Mouse (Mus musculus): ENCODE measurements around the gene Ttc23l. TPM values are rescaled to one million over a fixed set of nuclear protein-coding genes. Genes with fewer than 3 reads are reported as not detected.
A peak's percentile ranks its signal among the peaks of the same experiment; 100 is the strongest.
"Not testable (repeated sequence)": the region's sequence is repeated elsewhere in the genome, so short reads cannot be mapped to it uniquely, and the experiment has no call there.

The Ttc23l gene
- polyA plus RNA-seq, 1 experiment from 2014 or later: not detected

DNA sequence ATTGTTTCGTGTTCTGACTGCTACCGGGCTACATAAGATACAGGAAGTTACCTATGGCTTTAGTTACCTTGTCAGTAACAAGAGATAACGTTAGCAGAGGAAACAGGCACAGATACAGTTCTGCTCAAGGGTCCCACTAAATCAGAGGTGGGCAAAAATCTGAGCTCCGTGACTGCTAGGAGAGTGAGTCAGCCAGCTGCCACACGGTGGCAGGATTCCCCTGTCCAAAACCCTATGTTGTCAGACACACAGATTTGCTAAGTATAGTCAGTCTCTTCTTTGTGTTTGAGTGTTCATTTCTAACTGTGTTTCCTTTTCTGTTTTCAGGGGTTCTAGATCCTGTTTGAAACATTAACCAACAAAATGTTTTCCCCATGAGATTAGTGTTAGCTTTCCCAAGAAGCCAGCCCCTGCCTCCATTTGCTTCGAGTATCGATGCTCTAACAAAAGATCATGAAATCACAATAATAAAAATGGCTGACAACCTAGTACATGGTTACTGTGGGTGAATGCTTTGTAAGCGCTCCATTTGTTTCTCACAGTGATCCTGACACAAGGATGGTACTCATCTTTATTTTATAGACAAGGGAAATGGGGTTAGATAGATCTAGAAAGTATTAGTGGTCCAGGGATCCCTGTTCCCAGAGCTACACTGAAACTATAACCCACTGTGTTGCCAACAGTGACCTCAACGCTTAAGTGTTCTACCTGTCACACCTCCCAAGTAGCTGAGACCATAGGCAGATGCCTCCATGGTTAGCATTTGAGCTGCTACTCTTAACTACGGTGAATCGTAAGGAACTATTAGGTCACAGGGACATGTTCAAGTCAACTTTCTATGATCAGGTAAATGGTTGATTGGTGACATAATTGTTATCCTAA is 57.4 kb downstream of the Ttc23l start:
- Histone ChIP-seq H3K9me3 (no peaks in the 10 kb centered on the region), H3K9ac (no peak overlapping the region), H3K4me2 (no peak overlapping the region), H3K4me1 (replicated peaks) (no peaks in the 10 kb centered on the region), H3K27me3 (no peaks in the 10 kb centered on the region), H3K36me3 (peaks cover 3% of the 10 kb centered on the region; the same call in 1 of the 2 replicates), H3K4me3 (no peak overlapping the region), H3K27ac (replicated peaks) (no peak overlapping the region)
- WGBS: 60% methylated on average over 11 of the region's 11 CpGs
- ATAC-seq (ENCODE audit: low FRiP score, low read depth): peak; percentile 90

DNA sequence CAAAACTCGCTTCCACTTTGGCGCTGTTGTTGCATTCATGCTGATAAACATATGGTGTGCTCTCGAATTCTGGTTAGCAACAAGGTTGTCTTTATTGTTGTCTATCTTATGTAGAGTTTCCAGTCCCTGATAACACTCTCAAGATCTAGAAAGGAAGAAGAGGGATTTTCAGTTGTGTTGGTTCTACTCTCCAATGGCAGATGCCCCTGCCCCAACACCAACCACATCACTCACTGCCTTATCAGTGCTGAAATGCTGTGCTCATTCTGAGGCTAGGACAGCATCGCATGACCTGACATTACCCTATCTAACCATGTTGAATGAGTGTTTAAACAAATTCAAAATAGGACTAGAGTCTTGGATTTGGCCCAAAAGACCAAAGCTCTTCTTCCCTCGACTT is 58.4 kb downstream of the Ttc23l start:
- no peak overlapping the region for H3K4me3 ChIP-seq
- H3K27me3 ChIP-seq: no peaks in the 10 kb centered on the region
- no peaks in the 10 kb centered on the region for H3K4me1 ChIP-seq (replicated peaks)
- H3K27ac ChIP-seq (replicated peaks): no peak overlapping the region
- no peaks in the 10 kb centered on the region for H3K9me3 ChIP-seq
- ATAC-seq (ENCODE audit: low FRiP score, low read depth): no peak
- peaks cover 6% of the 10 kb centered on the region; the same call in 1 of the 2 replicates for H3K36me3 ChIP-seq
- 81% methylated on average over 5 of the region's 5 CpGs for WGBS
- H3K9ac ChIP-seq: no peak overlapping the region
- H3K4me2 ChIP-seq: no peak overlapping the region

DNA sequence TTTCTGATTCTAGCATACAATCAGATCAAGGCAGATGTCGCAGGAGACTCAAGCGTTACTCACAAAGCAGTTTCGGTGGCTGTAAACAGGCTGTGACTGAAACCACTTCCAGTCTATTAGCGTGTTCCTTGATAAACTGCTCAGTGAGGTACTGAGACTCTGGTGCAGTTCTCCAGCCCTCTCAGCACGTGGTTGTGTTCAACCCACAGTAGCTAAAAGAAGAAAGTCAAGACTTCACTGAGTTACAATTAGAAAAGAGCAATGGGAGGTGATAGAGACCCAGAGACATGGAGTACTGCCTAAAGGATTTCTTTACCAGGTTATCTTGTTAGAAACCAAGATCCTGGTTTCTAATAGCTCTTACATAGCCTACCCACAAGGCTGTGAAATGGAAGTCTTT is 58.9 kb downstream of the Ttc23l start:
- no peak for ATAC-seq (ENCODE audit: low FRiP score, low read depth)
- Histone ChIP-seq H3K9ac (no peak overlapping the region), H3K36me3 (peaks cover 6% of the 10 kb centered on the region; the same call in 1 of the 2 replicates), H3K4me3 (no peak overlapping the region), H3K4me1 (replicated peaks) (no peaks in the 10 kb centered on the region), H3K27me3 (no peaks in the 10 kb centered on the region), H3K27ac (replicated peaks) (no peak overlapping the region), H3K9me3 (no peaks in the 10 kb centered on the region), H3K4me2 (no peak overlapping the region)
- 79% methylated on average over 5 of the region's 5 CpGs for WGBS

DNA sequence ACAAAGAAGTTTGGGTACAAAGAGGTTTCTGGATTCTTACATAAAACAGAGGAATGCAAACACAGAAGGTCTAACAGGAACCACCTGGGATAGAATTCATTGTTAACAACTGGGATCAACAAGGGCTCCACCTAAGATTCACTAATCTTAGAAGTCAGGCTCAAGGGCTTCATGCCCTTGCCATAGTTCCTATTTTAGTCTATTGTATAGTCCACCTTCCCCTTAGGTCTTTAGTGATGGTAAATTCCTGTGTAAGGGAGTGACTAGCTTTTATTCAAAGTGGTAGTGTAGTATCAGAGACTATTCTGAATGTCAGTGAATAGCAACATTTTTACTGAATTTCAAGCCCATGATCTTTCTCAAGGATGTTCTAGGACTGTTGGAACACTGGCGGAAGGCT is 61.8 kb downstream of the Ttc23l start:
- H3K4me1 ChIP-seq (replicated peaks); H3K27me3 ChIP-seq; H3K4me3 ChIP-seq; H3K27ac ChIP-seq (replicated peaks); H3K9ac ChIP-seq; ATAC-seq (ENCODE audit: low FRiP score, low read depth); H3K9me3 ChIP-seq; H3K4me2 ChIP-seq: not testable (repeated sequence)
- peaks cover 17% of the 10 kb centered on the region for H3K36me3 ChIP-seq
- 96% methylated on average over 1 of the region's 1 CpGs for WGBS

DNA sequence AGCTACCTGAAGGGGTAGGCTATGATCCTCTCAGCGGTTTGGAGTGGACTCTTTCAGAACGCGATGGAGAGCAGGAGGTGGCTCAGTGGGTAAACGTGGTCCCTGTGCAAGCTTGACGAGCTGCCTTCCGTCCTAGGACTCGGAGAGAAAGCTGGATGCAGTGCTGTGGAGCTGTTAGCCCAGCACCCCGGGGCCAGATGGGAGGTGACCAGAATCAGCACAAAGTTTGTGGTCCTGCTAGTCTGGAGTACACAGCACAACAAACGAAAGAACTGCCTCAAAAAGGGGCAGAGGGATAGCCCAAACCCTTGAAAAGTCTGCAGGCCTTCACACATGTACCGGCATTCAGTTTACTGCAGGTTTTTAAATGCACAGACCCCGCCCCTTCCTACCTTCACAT is 62.5 kb downstream of the Ttc23l start:
- ATAC-seq (ENCODE audit: low FRiP score, low read depth): no peak
- Histone ChIP-seq H3K4me1 (replicated peaks) (no peaks in the 10 kb centered on the region), H3K4me3 (no peak overlapping the region), H3K27ac (replicated peaks) (no peak overlapping the region), H3K9me3 (no peaks in the 10 kb centered on the region), H3K4me2 (no peak overlapping the region), H3K27me3 (no peaks in the 10 kb centered on the region), H3K9ac (no peak overlapping the region), H3K36me3 (peaks cover 17% of the 10 kb centered on the region)
- 94% methylated on average over 11 of the region's 11 CpGs for WGBS

DNA sequence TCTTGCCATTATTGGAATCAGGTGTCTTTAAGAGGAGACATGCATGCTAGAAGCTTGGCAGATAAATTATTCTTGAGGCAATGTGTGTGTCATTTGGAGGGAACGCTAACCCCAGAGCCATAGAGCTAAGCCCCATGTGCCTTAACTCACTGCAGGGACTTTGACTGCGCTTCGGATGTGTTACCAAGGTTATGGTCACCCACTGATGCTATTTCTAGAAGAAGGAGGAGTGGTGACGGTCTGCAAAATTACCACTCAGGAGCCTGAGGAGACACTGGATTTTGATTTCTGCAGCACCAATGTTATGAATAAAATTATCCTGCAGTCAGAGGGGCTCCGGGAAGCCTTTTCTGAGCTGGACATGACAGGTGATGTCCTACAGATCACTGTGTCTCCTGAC is 68.4 kb downstream of the Ttc23l start:
- Histone ChIP-seq H3K9me3 (no peaks in the 10 kb centered on the region), H3K4me2 (no peak overlapping the region), H3K27me3 (no peaks in the 10 kb centered on the region), H3K36me3 (peaks cover 16% of the 10 kb centered on the region; the same call in 1 of the 2 replicates), H3K4me3 (no peak overlapping the region), H3K9ac (no peak overlapping the region), H3K27ac (replicated peaks) (no peak overlapping the region), H3K4me1 (replicated peaks) (peaks cover 16% of the 10 kb centered on the region)
- ATAC-seq (ENCODE audit: low FRiP score, low read depth): no peak
- 86% methylated on average over 5 of the region's 5 CpGs for WGBS

DNA sequence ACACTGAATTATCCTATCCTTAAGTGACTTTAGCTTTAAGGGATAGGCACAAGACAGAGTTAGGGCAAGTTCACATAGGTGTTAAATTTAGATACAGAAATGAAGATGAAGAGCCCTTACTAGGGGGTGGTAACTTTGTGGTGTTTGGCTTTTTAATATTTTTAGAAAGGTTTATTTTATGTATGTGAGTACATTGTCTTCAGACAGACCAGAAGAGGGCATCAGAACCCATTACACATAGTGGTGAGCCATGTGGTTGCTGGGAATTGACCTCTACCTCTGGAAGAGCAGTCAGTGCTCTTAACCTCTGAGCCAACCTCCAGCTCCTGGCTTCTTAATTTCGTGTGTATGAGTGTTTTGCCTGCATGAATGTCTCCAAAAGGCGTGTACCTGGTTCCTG is 71.2 kb downstream of the Ttc23l start:
- no peak for ATAC-seq (ENCODE audit: low FRiP score, low read depth)
- Histone ChIP-seq H3K27me3 (no peaks in the 10 kb centered on the region), H3K9ac (0 out of 2 replicates have a peak overlapping the region, but pooled peaks have one; percentile 71)

DNA sequence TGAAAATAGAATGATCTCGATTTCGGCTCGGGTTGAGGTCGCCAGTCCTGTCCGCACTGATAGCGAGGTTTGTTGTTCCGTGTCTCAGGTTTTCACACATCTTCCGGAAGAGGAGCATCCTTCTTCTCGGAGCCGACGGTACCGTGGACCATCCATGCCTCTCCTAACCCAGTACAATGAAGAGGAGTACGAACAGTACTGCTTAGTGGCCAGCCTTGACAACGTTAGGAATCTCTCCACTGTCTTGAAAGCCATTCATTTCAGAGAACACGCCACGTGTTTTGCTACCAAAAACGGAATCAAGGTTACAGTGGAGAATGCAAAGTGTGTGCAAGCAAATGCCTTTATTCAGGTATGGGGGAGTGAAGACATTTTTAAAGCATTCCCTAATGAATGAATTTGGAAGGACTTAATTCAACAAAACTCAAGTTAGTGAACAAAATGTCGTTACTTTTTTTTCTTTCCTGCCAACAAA is 72.1 kb downstream of the Ttc23l start:
- Histone ChIP-seq H3K27ac (replicated peaks) (peak overlapping the region; percentile 82), H3K4me2 (peak overlapping the region; percentile 76), H3K9me3 (no peaks in the 10 kb centered on the region), H3K4me1 (replicated peaks) (peaks cover 27% of the 10 kb centered on the region), H3K4me3 (peak overlapping the region; percentile 61), H3K36me3 (0 out of 2 replicates have a peak, but pooled peaks cover 12% of the 10 kb centered on the region), H3K27me3 (no peaks in the 10 kb centered on the region), H3K9ac (peak overlapping the region; percentile 71)
- peak; percentile 65 for ATAC-seq (ENCODE audit: low FRiP score, low read depth)
- under 1% methylated on average over 18 of the region's 18 CpGs for WGBS

More for the DNA sequence above, 71.2 kb downstream of the Ttc23l start:
- peak overlapping the region; percentile 76 for H3K4me2 ChIP-seq
- peak overlapping the region; percentile 61 for H3K4me3 ChIP-seq
- 72% methylated on average over 2 of the region's 2 CpGs for WGBS
- no peaks in the 10 kb centered on the region for H3K9me3 ChIP-seq
- 0 out of 2 replicates have a peak, but pooled peaks cover 12% of the 10 kb centered on the region for H3K36me3 ChIP-seq
- peaks cover 27% of the 10 kb centered on the region for H3K4me1 ChIP-seq (replicated peaks)
- no peak overlapping the region for H3K27ac ChIP-seq (replicated peaks)

DNA sequence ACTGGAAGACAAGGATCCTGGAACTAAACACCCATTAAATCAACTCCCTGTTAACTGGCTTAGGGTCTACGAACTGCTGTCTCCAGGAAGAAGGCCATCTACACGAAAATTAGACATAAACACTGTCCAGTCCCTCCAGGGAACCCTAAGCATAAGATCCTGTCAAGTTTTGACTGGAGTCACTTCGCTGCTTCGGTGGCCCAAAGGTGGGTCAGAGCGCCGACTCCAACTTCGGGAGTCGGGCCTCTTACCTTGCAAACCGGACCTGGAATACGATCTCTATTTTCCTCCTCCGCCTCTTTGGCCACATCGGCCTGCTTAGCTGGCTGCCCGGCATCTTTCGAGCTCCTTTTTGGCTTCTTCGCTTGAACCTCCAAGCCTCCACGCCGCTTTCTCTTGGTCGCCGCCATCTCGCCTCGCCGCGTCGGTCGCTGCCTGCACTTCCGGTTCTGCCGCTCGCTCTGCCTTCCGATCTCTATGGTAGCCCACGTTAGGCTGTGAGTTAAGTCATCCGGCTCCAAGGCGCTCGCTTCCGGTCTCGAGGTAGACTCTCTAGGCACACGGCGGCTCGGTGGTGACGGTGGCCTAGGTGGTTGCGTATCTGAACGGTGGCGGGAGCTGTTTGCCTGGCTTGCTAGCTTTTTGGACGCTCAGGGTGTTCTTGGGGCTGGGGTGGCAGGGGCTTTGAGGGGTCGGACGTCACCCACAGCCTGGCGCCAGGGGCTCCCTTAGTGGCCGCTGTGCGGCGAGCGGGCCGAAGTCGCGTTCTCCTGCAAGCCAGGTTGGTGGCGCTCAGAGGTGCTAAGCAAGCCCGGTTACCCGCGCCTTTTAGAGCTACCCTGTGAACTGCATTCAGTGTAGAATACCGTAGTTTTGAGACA is 72.7 kb downstream of the Ttc23l start, which contains the start of the genes Brix1 and Rad1:
Brix1 (minus strand) TSS at position 464 of the 881 bp plus-strand sequence.
Rad1 (plus strand) TSS at position 535 of the 881 bp plus-strand sequence.
- Histone ChIP-seq H3K4me2 (peak within 1 kb of the TSS; percentile 80), H3K27ac (replicated peaks) (peak within 1 kb of the TSS; percentile 82), H3K27me3 (no peaks in the 10 kb centered on the region), H3K9ac (peak within 1 kb of the TSS; percentile 71), H3K4me1 (replicated peaks) (peaks cover 27% of the 10 kb centered on the region), H3K9me3 (no peaks in the 10 kb centered on the region), H3K4me3 (peak within 1 kb of the TSS; percentile 61), H3K36me3 (peaks cover 17% of the 10 kb centered on the region)
- WGBS: under 1% methylated on average over 58 of the region's 58 CpGs
- ATAC-seq (ENCODE audit: low FRiP score, low read depth): peak; percentile 100

DNA sequence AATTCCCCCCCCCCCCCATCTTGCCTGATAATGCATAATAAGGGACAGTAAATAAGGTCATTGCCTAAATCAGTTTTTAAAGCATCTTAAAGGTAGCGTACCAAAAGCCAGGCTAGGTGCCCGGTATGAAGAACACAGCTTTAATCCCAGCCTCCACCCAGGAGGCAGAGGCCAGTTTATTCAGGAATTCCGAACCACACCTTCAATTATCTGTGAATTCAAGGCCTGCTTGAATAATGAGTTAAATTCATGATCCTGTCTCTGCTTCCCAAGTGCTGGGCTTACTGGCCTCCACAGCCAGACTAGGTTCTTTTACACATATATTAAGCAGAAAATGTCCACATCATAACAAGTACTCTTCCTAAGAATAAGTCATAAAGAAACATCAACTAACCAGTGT is 87.5 kb downstream of the Ttc23l start:
- peak overlapping the region; percentile 73 for H3K4me2 ChIP-seq
- H3K4me1 ChIP-seq (replicated peaks): peaks cover 16% of the 10 kb centered on the region
- H3K27me3 ChIP-seq: no peaks in the 10 kb centered on the region
- peak overlapping the region; percentile 81 for H3K9ac ChIP-seq
- peaks cover 10% of the 10 kb centered on the region for H3K36me3 ChIP-seq
- no peaks in the 10 kb centered on the region for H3K9me3 ChIP-seq
- peak overlapping the region; percentile 63; the same call in 1 of the 2 replicates for H3K27ac ChIP-seq (replicated peaks)
- H3K4me3 ChIP-seq: peak overlapping the region; percentile 94
- WGBS: 17% methylated on average over 3 of the region's 3 CpGs
- ATAC-seq (ENCODE audit: low FRiP score, low read depth): no peak; the same call in 1 of the 2 replicates

DNA sequence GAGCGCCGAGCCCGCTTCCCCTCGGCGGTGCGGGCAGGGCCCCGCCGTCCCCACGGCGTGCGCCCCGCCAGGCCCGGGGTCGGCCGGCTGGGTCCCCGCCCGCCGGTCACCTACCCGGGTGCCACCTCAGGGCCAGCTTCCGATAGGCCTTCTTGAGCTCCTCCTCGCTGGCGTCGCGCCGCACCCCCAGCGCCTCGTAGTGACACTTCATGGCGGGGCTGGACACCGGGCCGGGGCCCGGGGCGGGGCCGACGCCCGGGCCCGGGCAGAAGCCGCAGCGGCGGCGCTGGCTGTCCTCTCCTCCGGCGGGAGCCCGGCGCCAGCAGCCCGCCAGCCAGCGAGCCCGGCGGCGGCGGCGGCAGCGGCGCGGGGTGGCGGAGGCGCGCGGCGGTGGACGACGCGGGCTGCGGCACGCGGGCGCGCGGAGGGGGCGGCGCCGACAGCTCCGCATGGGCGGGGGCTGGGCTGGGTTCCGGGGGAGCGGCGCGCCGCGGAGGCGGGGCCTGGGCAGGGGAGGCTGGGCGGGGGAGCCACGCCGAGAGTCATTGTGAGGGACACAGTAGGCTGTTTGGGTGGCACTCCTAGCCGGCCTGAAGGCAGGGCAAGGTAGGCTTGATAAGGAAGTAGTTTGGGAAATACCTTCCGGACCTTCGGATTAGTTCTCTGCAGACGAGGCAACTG is 88.2 kb downstream of the Ttc23l start, which contains the start of gene Dnajc21:
Dnajc21 (minus strand) TSS at position 366 of the 681 bp plus-strand sequence.
- Histone ChIP-seq H3K9me3 (no peaks in the 10 kb centered on the region), H3K9ac (peak within 1 kb of the TSS; percentile 81), H3K27ac (replicated peaks) (peak within 1 kb of the TSS; percentile 89), H3K4me2 (peak within 1 kb of the TSS; percentile 73), H3K27me3 (no peaks in the 10 kb centered on the region), H3K4me1 (replicated peaks) (peaks cover 16% of the 10 kb centered on the region), H3K4me3 (peak within 1 kb of the TSS; percentile 94), H3K36me3 (peaks cover 3% of the 10 kb centered on the region; the same call in 1 of the 2 replicates)
- peak; percentile 96 for ATAC-seq (ENCODE audit: low FRiP score, low read depth)
- WGBS: under 1% methylated on average over 73 of the region's 87 CpGs
